Mouse (Mus musculus) Patski (cell line): ENCODE data around the gene Nfatc3. TPM values are rescaled to one million over a fixed set of nuclear protein-coding genes. Genes with fewer than 3 reads are reported as not detected.
A peak's percentile ranks its signal among the peaks of the same experiment; 100 is the strongest.

Source experiments
- ATAC-seq: fragments of 100-300 bp; one replicate; pipeline ENCODE4 v1.8.0; 2021
- CTCF ChIA-PET: fragments of 350-600 bp; sonication (Branson Sonifier 250); formaldehyde crosslinking; loops from one replicate; lab custom pipeline; 2022; ENCODE audit warnings: inconsistent platforms; lab: Charles Lee
- POLR2A ChIA-PET: fragments of 350-600 bp; sonication (Branson Sonifier 250); formaldehyde crosslinking; loops from one replicate; lab custom pipeline; 2022; ENCODE audit warnings: antibody characterized with exemption, inconsistent platforms; lab: Charles Lee
- DNase-seq: peaks from one replicate; pipeline ENCODE4 v3.0.0-alpha.2; 2011; ENCODE audit warnings: low read depth, low spot score
- H3K27me3 ChIP-seq: fragments of 371-371 bp; one replicate; pipeline ENCODE4 v1.5.1; 2021
- CTCF ChIP-seq: fragments of 100-300 bp; IDR thresholded peaks from one replicate; pipeline ENCODE4 v1.5.1; 2021
- in situ Hi-C: fragments of 300-500 bp; cut with MboI; formaldehyde crosslinking; loops from 3 replicates; pipeline ENCODE4 v1.11.1; 2018; ENCODE audit warnings: low pct_unique_long_range_greater_than_20kb, mixed read lengths
- polyA plus RNA-seq: library from polyadenylated mRNA; unstranded; gene quantifications from one replicate; pipeline ENCODE4 v1.2.3, GENCODE M21; 2021

Nfatc3 gene
- polyA plus RNA-seq, 1 experiment from 2014 or later, result 33.5 TPM

DNA sequence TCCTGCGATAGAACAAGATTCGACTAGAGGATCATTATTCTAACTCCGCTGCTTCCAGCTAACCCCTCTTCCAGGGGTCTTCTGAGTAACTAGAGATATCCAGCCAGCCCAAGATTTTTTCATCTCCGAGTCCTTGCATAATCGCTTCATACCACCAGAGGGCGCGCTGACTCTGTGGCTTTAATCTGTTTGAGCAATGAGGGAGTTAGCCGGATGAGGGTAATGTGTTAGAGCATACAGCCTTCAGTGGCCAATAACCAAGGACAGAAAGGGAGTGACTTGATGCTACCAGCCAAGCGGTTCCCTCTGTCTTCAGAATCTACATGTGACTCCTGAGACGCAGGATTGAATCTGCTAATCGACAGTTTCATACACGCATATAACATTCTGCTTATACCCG, 82.1 kb downstream of the Nfatc3 start:
- no peak for ATAC-seq

GRCm38 (mm10) chr8:106145331-106145730, 86.7 kb downstream of the Nfatc3 start:
- POLR2A ChIA-PET, result no interaction called here
- CTCF ChIA-PET, result interaction anchor here (1.3 to 1.8 kb wide), 3 partner anchors 12 to 53 kb away, joined by 4 to 10 read pairs (median 7); no protein-coding TSS in a partner anchor
- ATAC-seq (no peak), DNase-seq (no peak)
- no peaks in the 10 kb centered on the region for H3K27me3 ChIP-seq
- TF ChIP-seq CTCF, result no peak
- in situ Hi-C loops, result no loop called here

More for the DNA sequence above, 82.1 kb downstream of the Nfatc3 start:
- no peaks in the 10 kb centered on the region for H3K27me3 ChIP-seq
- ChIA-PET CTCF (interaction anchor here (0.5 to 2.0 kb wide), 12 partner anchors 9 to 153 kb away, joined by 3 to 7 read pairs (median 4); partner anchors contain the start of gene Pla2g15), POLR2A (interaction anchor here (1.0 kb wide), 1 partner anchor 9 kb away, joined by 6 read pairs; the partner anchor contains the start of gene Pla2g15)
- in situ Hi-C loops, result no loop called here
- DNase-seq, result no peak
- TF ChIP-seq CTCF, result no peak

DNA sequence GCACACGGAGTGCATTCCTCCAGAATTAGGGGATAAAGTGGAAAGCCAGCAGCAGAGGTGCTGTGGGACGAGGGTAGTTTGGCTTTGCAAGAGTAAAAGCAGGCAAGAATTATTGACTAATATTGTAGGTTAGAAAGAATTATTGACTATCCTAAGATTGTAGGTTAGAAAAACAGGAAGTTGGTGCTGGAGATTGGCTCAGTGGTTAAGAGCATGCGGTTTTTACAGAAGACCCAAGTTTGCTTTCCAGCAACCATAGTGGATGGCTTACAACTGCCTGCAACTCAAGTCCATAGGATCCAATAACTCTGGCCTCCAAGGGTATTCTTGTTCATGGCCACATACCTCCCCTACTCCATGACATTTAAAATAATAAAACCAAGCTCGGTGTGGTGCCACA, 87.4 kb downstream of the Nfatc3 start:
- in situ Hi-C loops, result no loop called here
- CTCF ChIA-PET, result interaction anchor here (2.5 kb wide), 1 partner anchor 19 kb away, joined by 6 read pairs; no protein-coding TSS in a partner anchor
- POLR2A ChIA-PET, result no interaction called here
- H3K27me3 ChIP-seq, result no peaks in the 10 kb centered on the region
- DNase-seq (no peak), ATAC-seq (no peak)
- TF ChIP-seq CTCF, result no peak

DNA sequence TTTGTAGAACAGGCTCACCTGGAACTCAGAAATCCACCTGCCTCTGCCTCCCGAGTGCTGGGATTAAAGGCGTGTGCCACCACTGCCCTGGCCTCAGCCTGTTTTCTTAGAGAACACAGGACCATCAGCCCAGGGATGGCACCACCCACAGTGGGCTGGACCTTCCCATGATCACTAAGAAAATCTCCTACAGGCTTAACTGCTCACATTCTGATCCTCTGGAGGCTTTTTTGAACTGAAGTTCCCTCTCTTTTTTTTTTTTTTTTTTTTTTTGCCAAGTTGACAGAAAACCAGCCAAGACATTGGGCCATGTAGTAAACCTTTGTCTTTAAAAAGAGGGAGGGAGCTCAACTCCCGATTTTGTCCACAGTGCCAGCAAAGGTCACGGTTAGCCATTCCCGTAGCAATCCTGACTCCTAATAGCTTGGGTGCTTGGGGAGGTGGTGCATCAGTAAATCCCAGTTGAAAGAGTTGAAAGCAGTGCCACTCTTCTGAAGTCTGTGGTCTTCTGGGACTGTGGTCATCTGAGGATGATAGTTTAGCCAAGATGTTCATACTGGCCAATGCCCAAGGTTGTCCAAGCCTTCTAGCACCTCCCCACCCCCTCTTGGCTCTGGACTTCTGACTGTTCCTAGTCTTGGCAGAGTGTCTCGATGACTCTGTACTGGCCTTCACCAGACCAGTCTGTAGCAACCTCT, 89.4 kb downstream of the Nfatc3 start:
- POLR2A ChIA-PET, result interaction anchor here (0.6 to 0.7 kb wide), 2 partner anchors 10 to 296 kb away, joined by 3 read pairs; no protein-coding TSS in a partner anchor
- DNase-seq, result no peak

GRCm38 (mm10) chr8:106149025-106149424, 90.4 kb downstream of the Nfatc3 start:
- POLR2A ChIA-PET, result interaction anchor here (0.8 to 1.3 kb wide), 2 partner anchors 10 to 14 kb away, joined by 3 read pairs; no protein-coding TSS in a partner anchor

More for the DNA sequence above, 89.4 kb downstream of the Nfatc3 start:
- ATAC-seq, result no peak
- CTCF ChIA-PET, result interaction anchor here (1.1 to 2.5 kb wide), 2 partner anchors 15 to 17 kb away, joined by 4 to 6 read pairs; no protein-coding TSS in a partner anchor
- no peak for TF ChIP-seq CTCF
- in situ Hi-C loops, result no loop called here
- H3K27me3 ChIP-seq, result no peaks in the 10 kb centered on the region

DNA sequence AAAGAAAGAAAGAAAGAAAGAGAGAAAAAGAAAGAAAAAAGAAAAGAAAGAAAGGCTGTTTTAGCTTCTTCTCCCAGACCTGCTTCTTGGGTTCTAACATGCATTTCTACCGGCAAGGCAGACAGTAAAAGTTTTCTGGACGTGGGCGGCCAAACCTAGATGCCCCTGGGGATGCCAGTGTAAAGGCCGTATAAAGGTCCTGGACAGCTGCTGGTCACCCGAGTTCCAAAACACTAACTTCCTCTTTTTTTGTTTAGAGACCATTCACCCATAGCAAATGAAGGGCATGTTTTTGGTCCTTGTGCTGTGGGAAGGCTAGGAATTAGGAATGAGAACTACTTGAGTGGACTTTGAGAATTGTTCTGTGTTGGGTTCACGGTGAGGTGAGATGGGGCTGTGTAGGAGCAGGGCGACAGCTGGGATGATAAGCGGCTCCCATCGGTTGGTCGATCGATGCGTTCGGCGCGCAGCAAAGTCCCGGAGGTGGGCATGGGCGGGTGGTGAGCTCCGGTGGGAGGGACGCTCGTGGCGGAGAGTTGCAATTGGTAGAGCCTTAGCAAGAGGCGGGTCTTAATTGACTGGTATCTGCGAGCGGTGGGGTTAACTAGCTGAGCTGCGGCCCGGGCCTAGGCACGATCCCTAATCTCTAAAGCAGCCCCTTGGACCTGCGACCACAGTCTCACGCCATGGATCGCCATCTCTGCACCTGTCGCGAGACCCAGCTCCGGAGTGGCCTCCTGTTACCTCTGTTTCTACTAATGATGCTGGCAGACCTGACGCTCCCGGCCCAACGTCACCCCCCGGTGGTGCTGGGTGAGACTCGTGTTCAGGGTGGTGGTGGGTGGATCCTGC, 91.4 kb downstream of the Nfatc3 start, which contains the start of gene Pla2g15:
Gene Pla2g15 (plus strand): TSS at position 599 of the 852 bp plus-strand sequence.
- ATAC-seq, result peak; percentile 79
- in situ Hi-C loops, result no loop called here
- CTCF ChIA-PET, result interaction anchor here (1.1 to 1.6 kb wide), 4 partner anchors 8 to 45 kb away, joined by 3 to 5 read pairs (median 3); no protein-coding TSS in a partner anchor
- no peak for DNase-seq
- POLR2A ChIA-PET, result interaction anchor here (1.0 to 1.3 kb wide), 5 partner anchors 9 to 62 kb away, joined by 3 to 6 read pairs (median 3); partner anchors contain the start of gene Slc7a6
- TF ChIP-seq CTCF, result no peak
- no peaks in the 10 kb centered on the region for H3K27me3 ChIP-seq

More at GRCm38 (mm10) chr8:106149025-106149424, 90.4 kb downstream of the Nfatc3 start:
- DNase-seq (no peak), ATAC-seq (no peak)
- no peaks in the 10 kb centered on the region for H3K27me3 ChIP-seq
- TF ChIP-seq CTCF, result no peak
- in situ Hi-C loops, result no loop called here
- CTCF ChIA-PET, result interaction anchor here (1.1 to 1.5 kb wide), 2 partner anchors 7 to 14 kb away, joined by 4 to 5 read pairs; no protein-coding TSS in a partner anchor

DNA sequence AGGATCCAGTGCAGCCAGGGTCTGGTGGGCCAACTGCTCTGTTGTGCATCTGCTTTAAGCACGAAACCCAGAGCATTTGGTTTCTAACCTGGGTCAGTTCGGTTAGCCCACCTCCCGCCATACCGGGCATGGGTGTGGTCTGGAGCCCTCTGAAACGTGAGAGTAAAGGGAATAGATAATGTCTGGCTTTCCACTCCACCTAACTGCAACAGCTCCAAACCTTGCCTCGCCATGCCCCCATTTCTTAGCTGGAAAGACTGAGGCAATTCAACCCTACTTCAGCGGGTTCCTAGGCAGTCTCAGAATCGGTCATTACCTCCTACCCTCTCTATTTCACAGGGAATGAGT, 92.0 kb downstream of the Nfatc3 start:
- ChIA-PET CTCF (interaction anchor here (1.1 to 1.6 kb wide), 4 partner anchors 9 to 45 kb away, joined by 3 to 5 read pairs (median 3); no protein-coding TSS in a partner anchor), POLR2A (interaction anchor here (1.0 to 1.3 kb wide), 4 partner anchors 12 to 61 kb away, joined by 3 to 4 read pairs (median 3); partner anchors contain the start of gene Slc7a6)
- H3K27me3 ChIP-seq, result no peaks in the 10 kb centered on the region
- TF ChIP-seq CTCF, result no peak
- ATAC-seq, result no peak
- in situ Hi-C loops, result no loop called here
- DNase-seq, result no peak

DNA sequence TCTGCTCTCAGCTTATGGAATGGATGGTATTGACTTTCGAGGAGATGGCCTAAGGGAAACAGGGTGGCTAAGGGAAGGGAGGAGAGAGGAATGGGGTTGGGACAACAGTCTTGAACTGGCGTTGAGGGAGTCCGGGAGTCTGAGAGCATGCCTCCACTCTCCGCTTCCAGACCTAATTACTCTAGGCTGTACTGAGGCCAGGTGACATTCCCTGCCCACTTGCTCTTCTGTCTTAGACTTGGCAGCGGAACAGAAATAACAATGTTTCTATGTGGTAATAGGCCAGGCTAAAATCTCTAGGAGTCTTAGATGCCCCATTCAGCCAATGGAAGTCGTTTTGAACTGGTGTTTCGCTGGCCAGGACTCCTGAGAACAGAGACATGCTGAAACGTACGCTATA, 92.4 kb downstream of the Nfatc3 start:
- in situ Hi-C loops, result no loop called here
- ChIA-PET CTCF (interaction anchor here (1.1 to 1.6 kb wide), 4 partner anchors 13 to 44 kb away, joined by 3 to 8 read pairs (median 3); no protein-coding TSS in a partner anchor), POLR2A (interaction anchor here (1.0 to 1.1 kb wide), 2 partner anchors 14 to 61 kb away, joined by 3 read pairs; no protein-coding TSS in a partner anchor)
- TF ChIP-seq CTCF, result no peak
- H3K27me3 ChIP-seq, result no peaks in the 10 kb centered on the region
- ATAC-seq (no peak), DNase-seq (no peak)

DNA sequence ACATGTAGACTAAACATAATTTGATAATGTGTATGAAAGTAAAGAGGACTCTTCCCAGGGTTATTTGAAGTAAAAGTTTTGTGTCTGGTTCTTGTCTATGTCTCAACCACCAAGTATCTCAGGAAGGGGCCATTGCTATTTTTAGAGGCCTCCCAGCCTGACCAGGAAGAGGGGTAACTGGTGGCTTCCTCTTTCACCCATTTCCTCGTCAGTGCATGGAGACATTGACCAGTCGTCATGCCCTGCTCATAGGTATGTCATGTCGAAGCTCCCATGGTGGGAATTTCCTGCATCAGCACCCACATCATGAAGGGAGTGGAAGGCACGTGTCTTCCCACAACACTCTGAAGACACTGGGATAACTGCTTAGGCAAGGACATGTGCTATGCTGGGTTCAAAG, 94.2 kb downstream of the Nfatc3 start:
- no peak for TF ChIP-seq CTCF
- no peak for ATAC-seq

DNA sequence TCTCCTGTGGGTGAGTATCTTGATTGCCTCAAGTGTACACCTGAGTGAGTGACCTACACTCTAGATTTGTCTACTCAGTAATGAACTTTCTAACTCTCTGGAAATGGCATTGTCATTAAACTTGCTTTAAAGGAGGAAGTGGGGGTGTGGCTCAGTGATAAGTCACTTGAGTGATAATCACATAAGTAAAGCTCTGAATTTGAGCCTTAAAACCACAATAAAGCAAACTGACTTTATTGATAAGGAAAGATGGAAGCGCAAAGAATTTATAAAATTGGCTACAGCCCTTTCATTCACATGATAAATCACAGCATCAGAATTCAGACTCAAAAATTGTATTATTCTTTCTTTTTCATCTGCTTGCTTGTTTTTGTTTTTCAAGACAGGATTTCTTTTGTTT, 98.8 kb downstream of the Nfatc3 start:
- CTCF ChIA-PET, result interaction anchor here (1.1 to 1.6 kb wide), 2 partner anchors 9 to 12 kb away, joined by 4 read pairs; no protein-coding TSS in a partner anchor
- TF ChIP-seq CTCF, result no peak
- no peak for ATAC-seq
- no peaks in the 10 kb centered on the region for H3K27me3 ChIP-seq
- in situ Hi-C loops, result loop anchor here (5.0 kb wide), 1 partner anchor 40 kb away; no protein-coding TSS in a partner anchor
- POLR2A ChIA-PET, result no interaction called here
- no peak for DNase-seq

More for the DNA sequence above, 94.2 kb downstream of the Nfatc3 start:
- no peak for DNase-seq
- ChIA-PET CTCF (no interaction called here), POLR2A (interaction anchor here (0.6 to 1.3 kb wide), 3 partner anchors 9 to 19 kb away, joined by 3 to 4 read pairs (median 4); no protein-coding TSS in a partner anchor)
- in situ Hi-C loops, result no loop called here
- no peaks in the 10 kb centered on the region for H3K27me3 ChIP-seq
